Mouse (Mus musculus) heart, embryonic 14.5 days (tissue): Measurements from ENCODE around the gene Stk32c. TPM values are rescaled to one million over a fixed set of nuclear protein-coding genes. Genes with fewer than 3 reads are reported as not detected.

Source experiments
- ATAC-seq: fragments of 200-750 bp; cut with Nextera tagmentation; 2 replicates; pipeline ENCODE4 v1.8.0; 2017; ENCODE audit warnings: low read depth, moderate TSS enrichment; ENCODE audit not compliant: insufficient number of reproducible peaks, insufficient read depth, low FRiP score
- H3K27ac ChIP-seq, 2 experiments: fragments of 200-500 bp in 1 of 2; fragments of 300-500 bp in 1 of 2; sonication (generic) in 1 of 2; replicated peaks in 1 of 2; 2 replicates each; pipeline ENCODE4 v1.5.1; 2012 to 2014; ENCODE audit warnings: low read depth in 2 of 2, low read length in 2 of 2, control low read depth in 1 of 2, mild to moderate bottlenecking in 1 of 2, mixed read lengths in 1 of 2; ENCODE audit not compliant: control insufficient read depth in 1 of 2, insufficient read depth in 1 of 2
- H3K27me3 ChIP-seq: fragments of 300-500 bp; sonication (generic); 2 replicates; pipeline ENCODE4 v1.6.1; 2014; ENCODE audit warnings: mild to moderate bottlenecking, low read length, control low read depth; ENCODE audit not compliant: control insufficient read depth, insufficient read depth
- H3K36me3 ChIP-seq: fragments of 300-500 bp; sonication (generic); 2 replicates; pipeline ENCODE4 v1.6.1; 2014; ENCODE audit warnings: mild to moderate bottlenecking, control low read depth, low read length, mixed read lengths; ENCODE audit not compliant: control insufficient read depth, insufficient read depth
- H3K4me1 ChIP-seq, 2 experiments: fragments of 200-500 bp in 1 of 2; fragments of 300-500 bp in 1 of 2; sonication (generic) in 1 of 2; 2 replicates each; pipeline ENCODE4 v1.6.1; 2012 to 2014; ENCODE audit warnings: low read length in 2 of 2, control low read depth in 1 of 2, mixed read lengths in 1 of 2; ENCODE audit not compliant: control insufficient read depth in 2 of 2, insufficient read depth in 2 of 2
- H3K4me2 ChIP-seq: fragments of 300-500 bp; sonication (generic); 2 replicates; pipeline ENCODE4 v1.6.1; 2014; ENCODE audit warnings: mild to moderate bottlenecking, low read length
- H3K4me3 ChIP-seq, 2 experiments: fragments of 200-500 bp in 1 of 2; fragments of 300-500 bp in 1 of 2; sonication (generic) in 1 of 2; 2 replicates each; pipeline ENCODE4 v1.5.1; 2012 to 2014; ENCODE audit warnings: low read length in 2 of 2, mild to moderate bottlenecking in 2 of 2, control low read depth in 1 of 2, low read depth in 1 of 2, moderate library complexity in 1 of 2; ENCODE audit not compliant: control insufficient read depth in 1 of 2, insufficient read depth in 1 of 2
- H3K9ac ChIP-seq: fragments of 300-500 bp; sonication (generic); 2 replicates; pipeline ENCODE4 v1.6.1; 2014; ENCODE audit warnings: mild to moderate bottlenecking, low read length
- H3K9me3 ChIP-seq: fragments of 300-500 bp; sonication (generic); 2 replicates; pipeline ENCODE4 v1.6.1; 2016; ENCODE audit warnings: low read length, control low read depth; ENCODE audit not compliant: control insufficient read depth
- WGBS: fragments of 180-500 bp; shearing (Covaris S2); extraction: QIAGEN DNeasy Blood & Tissue Kit; methylation state at CpG from one replicate; pipeline ENCODE4 v1.1.7; 2014; 5-methylcytosine and 5-hydroxymethylcytosine counted together
- polyA plus RNA-seq: library from polyadenylated mRNA; unstranded; fragments of >200 nt; fragmentation: Nextera tagmentation; extraction: Ambion mirVana; gene quantifications from 2 replicates; pipeline ENCODE4 v1.2.1, GENCODE M21; 2014

Gene Stk32c
- polyA plus RNA-seq, 1 experiment from 2014 or later: not detected

DNA sequence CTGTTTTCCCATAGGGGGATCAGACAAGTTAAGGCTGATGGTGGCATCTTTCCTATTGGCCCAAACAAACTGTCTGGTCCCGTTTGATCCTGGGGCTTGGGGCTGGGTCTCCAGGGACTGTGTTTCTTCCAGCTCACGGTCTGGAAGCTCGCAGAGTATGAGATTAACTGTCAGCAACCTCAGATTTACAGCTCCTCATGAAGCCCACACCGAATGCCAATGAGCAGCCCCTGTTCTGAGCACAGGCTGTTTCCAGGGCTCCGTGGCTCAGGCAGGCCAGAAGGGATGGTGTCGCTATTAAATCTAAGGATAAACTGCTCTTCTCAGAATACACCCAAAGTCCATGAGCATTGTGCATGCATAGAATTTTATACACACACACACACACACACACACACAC, 138.9 kb downstream of the Stk32c start:
- no peaks in the 10 kb centered on the region for H3K9me3 ChIP-seq
- no peak overlapping the region for H3K27ac ChIP-seq
- H3K4me3 ChIP-seq: no peak overlapping the region
- H3K4me1 ChIP-seq: peaks cover 0 to 4% of the 10 kb centered on the region in 2 experiments; a peak in 2 of 4 replicates
- ATAC-seq: no peak
- H3K27me3 ChIP-seq: no peaks in the 10 kb centered on the region
- no peak overlapping the region for H3K4me2 ChIP-seq
- no peak overlapping the region for H3K9ac ChIP-seq
- WGBS: 28% methylated on average over 6 of the region's 6 CpGs
- H3K36me3 ChIP-seq: no peaks in the 10 kb centered on the region

DNA sequence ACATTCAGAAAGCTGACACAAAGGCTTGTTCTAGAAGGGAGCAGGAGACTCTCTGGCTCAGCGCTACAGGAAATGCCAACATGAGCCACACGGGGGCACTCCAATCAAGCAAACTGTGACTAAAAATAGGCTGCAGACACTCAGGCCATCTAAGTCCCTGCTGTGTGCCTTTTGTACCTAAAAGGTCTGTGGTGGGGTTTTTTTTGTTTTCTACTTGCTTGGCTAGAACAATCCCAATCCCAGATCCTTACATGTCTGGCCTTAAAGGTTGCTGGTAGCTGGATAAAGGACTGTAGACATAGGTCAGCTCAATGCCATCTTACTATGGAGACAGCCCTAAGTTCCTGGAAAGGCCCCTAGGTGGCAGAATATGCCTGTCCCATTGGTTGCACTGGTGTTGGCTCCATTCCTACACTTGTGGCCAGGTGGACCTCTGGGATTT, 144.9 kb downstream of the Stk32c start:
- no peaks in the 10 kb centered on the region for H3K4me1 ChIP-seq
- ATAC-seq: no peak
- no peaks in the 10 kb centered on the region for H3K36me3 ChIP-seq
- no peak overlapping the region for H3K9ac ChIP-seq
- H3K4me2 ChIP-seq: no peak overlapping the region
- no peak overlapping the region for H3K27ac ChIP-seq
- 3% methylated on average over 2 of the region's 2 CpGs for WGBS
- H3K27me3 ChIP-seq: peaks cover 3% of the 10 kb centered on the region; the same call in 1 of the 2 replicates
- no peak overlapping the region for H3K4me3 ChIP-seq
- H3K9me3 ChIP-seq: no peaks in the 10 kb centered on the region

DNA sequence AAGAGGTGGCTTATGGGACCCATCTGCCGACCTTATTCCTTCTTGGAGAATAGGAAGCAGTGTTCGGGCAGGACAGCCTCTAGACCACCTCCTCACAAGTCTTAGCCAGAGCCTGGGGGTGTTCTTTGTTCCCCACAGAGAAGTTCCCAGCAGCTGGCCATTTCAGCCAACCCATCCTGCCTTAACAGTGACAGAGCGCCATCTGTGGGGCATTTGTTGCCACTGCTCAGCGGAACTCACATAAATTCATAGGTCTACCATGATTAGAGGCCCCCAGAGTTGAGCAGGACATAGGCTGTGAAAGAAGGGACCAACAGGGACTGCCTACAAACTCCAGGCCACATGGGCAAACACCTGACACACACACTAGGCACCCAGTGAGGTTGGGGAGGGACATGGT, 149.7 kb downstream of the Stk32c start:
- Histone ChIP-seq H3K27me3 (peaks cover 3% of the 10 kb centered on the region; the same call in 1 of the 2 replicates), H3K4me1 (no peaks in the 10 kb centered on the region), H3K4me3 (no peak overlapping the region), H3K4me2 (no peak overlapping the region), H3K9me3 (no peaks in the 10 kb centered on the region), H3K27ac (no peak overlapping the region), H3K9ac (no peak overlapping the region), H3K36me3 (no peaks in the 10 kb centered on the region)
- ATAC-seq: no peak
- WGBS: 52% methylated on average over 4 of the region's 4 CpGs

Other genes with a start within 250 kb of the Stk32c start
- 2.7 and 3.4 TPM in 2 replicates for gene Dpysl4, start 127.3 kb downstream of the Stk32c start, polyA plus RNA-seq
- gene Lrrc27, start 319 bp downstream of the Stk32c start, polyA plus RNA-seq: 2.7 and 4.8 TPM in 2 replicates
- 6.9 and 7.4 TPM in 2 replicates for gene Pwwp2b, start 35.2 kb upstream of the Stk32c start, polyA plus RNA-seq
- gene Inpp5a, start 175.8 kb upstream of the Stk32c start, polyA plus RNA-seq: 89.9 and 93.9 TPM in 2 replicates